39 mouse cellular contexts compared by ENCODE assay signal in the genomic region with DNA sequence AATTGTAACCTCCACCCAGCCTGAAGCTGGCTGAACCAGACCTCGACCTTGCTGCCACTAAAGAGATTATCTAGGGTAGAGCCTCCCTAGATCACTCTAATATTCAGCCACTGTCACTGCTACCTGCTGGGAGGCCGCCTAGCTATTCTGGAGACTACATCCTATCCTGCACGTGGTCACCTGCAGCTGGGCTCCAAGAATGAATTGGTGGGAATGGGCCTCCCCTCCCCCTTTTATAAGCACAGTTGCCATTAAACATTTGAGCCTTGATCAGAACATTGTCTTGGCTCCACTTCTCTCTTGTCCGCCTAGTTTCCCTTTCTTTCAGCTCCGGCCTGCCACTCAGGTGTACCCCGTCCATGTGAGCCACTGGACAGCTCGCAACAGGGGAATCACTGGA. TPM values are rescaled to one million over a fixed set of nuclear protein-coding genes. Genes with fewer than 3 reads are reported as not detected.
"Had no signal": no experiment of that assay in that cellular context is flagged by ENCODE, and none has a peak within 500 bp of the region (broad histone marks: within the 10 kb centered on the region; RNA-seq: fewer than 3 reads in every experiment).

No protein-coding gene starts in this region.

RNA-seq across cellular contexts. Expression of a gene that starts 9.2 kb away (rescaled TPM):
- total RNA-seq: left cerebral cortex, postnatal 10 days; left cerebral cortex, postnatal 14 days; left cerebral cortex, postnatal 25 days; left cerebral cortex, postnatal 36 days; left cerebral cortex, postnatal 4 days; liver, adult 2 months; megakaryocyte progenitor cell, adult 5-6 weeks; megakaryocyte, adult 5-6 weeks; megakaryocyte-erythroid progenitor cell, adult 5-6 weeks; midbrain, postnatal 0 days; monocyte, adult 5-6 weeks had no signal
- polyA plus RNA-seq: limb, embryonic 10.5 days; limb, embryonic 11.5 days; limb, embryonic 12.5 days; limb, embryonic 13.5 days; limb, embryonic 14.5 days; limb, embryonic 15.5 days; liver, adult 2 months; liver, embryonic 11.5 days; liver, embryonic 12.5 days; liver, embryonic 13.5 days; liver, embryonic 14.5 days; liver, embryonic 15.5 days; liver, embryonic 16.5 days; liver, postnatal 0 days; macrophage; midbrain, embryonic 10.5 days; midbrain, embryonic 11.5 days; midbrain, embryonic 12.5 days; midbrain, embryonic 13.5 days; midbrain, embryonic 14.5 days; midbrain, embryonic 15.5 days; midbrain, embryonic 16.5 days; midbrain, postnatal 0 days; myocyte; neural tube, embryonic 11.5 days; neural tube, embryonic 12.5 days had no signal

RNA-seq across cellular contexts. Expression of a gene that starts 53.1 kb away (rescaled TPM):
- total RNA-seq: left cerebral cortex, postnatal 10 days; left cerebral cortex, postnatal 14 days; left cerebral cortex, postnatal 25 days; left cerebral cortex, postnatal 36 days; left cerebral cortex, postnatal 4 days; liver, adult 2 months; megakaryocyte progenitor cell, adult 5-6 weeks; megakaryocyte, adult 5-6 weeks; megakaryocyte-erythroid progenitor cell, adult 5-6 weeks; monocyte, adult 5-6 weeks had no signal
- polyA plus RNA-seq: limb, embryonic 10.5 days; limb, embryonic 11.5 days; limb, embryonic 12.5 days; limb, embryonic 13.5 days; liver, adult 2 months; liver, embryonic 11.5 days; liver, embryonic 12.5 days; liver, embryonic 13.5 days; liver, embryonic 15.5 days; liver, embryonic 16.5 days; liver, postnatal 0 days; lung, embryonic 14.5 days; lung, embryonic 15.5 days; lung, embryonic 16.5 days; lung, postnatal 0 days; macrophage; midbrain, embryonic 10.5 days; midbrain, embryonic 11.5 days; midbrain, embryonic 12.5 days; midbrain, embryonic 14.5 days; midbrain, postnatal 0 days; myocyte; neural tube, embryonic 11.5 days; neural tube, embryonic 12.5 days had no signal
